Mouse (Mus musculus) bone marrow, adult 2 months (tissue): ENCODE data around the gene Eif2b2.

Source experiments
- CTCF ChIP-seq: fragments of 200-500 bp; IDR thresholded peaks from 2 replicates; pipeline ENCODE4 v1.5.1; 2011; ENCODE audit warnings: low read length, control low read depth; ENCODE audit not compliant: control insufficient read depth, insufficient read depth
- POLR2A ChIP-seq: fragments of 200-500 bp; IDR thresholded peaks from 2 replicates; pipeline ENCODE4 v1.6.1; 2011; ENCODE audit warnings: low read depth, mild to moderate bottlenecking, control low read depth, low read length, borderline replicate concordance; ENCODE audit not compliant: control insufficient read depth

- TF ChIP-seq CTCF = no peak
- TF ChIP-seq POLR2A = no peak
These were observed 33.5 kb upstream of the Eif2b2 start for GRCm38 (mm10) chr12:85185810-85186209.
